Mouse (Mus musculus) lung, adult 2 months (tissue): Measurements from ENCODE around the gene Dnali1.
A peak's percentile ranks its signal among the peaks of the same experiment; 100 is the strongest.

Experiments
- CTCF ChIP-seq: fragments of 200-500 bp; IDR thresholded peaks from 2 replicates; pipeline ENCODE4 v1.5.1; 2011; ENCODE audit warnings: mild to moderate bottlenecking, low read length, control low read depth; ENCODE audit not compliant: insufficient read depth
- POLR2A ChIP-seq: fragments of 200-500 bp; IDR thresholded peaks from 2 replicates; pipeline ENCODE4 v1.6.1; 2011; ENCODE audit warnings: low read depth, mild to moderate bottlenecking, control low read depth, low read length, borderline replicate concordance; ENCODE audit errors: extremely low read depth

DNA sequence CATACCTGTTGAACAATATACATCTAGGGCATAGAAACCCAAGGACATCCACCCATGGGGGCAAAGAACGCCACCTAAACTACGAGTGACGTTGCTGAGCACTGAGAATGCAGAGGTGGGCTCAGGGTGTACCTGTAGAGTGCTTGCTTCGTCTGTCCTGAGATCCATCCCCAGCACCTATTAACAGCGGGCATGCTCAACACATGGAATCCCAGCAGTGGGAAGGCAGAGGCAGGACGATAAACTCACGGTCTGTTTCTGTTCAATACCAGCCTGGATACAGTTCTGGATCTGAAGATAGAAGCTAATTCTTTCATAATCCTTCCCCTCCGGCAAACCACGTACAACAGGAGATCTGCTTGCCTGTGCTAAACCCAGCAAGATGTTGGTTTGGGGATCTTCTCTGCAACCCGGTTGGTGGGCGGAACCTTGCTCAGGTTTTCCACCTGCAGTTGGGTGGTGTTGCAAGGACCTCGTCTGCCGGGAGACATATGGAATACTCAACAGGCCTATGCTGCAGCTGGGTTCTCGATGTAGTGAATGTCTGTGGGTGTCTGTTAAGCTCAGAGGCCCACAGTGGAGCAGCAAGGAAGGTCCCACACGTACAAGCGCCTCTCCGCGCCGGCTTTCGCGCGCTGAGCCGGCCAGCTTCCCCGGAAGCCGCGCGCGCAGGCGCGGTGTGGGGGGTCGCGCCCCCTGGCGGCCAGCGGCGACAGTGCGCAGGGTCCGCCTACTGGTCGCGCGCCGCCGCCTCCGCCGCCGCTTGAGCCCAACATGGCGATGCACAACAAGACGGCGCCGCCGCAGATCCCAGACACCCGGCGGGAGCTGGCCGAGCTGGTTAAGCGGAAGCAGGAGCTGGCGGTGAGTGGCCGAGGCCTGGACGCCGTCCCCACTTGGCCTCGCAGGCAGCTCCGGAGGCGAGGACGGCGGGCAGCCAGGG, 19.2 kb upstream of the Dnali1 start, which contains the start of gene Meaf6:
- TF ChIP-seq POLR2A (0 out of 2 replicates have a peak, but pooled peaks have one; percentile 60), CTCF (peak; percentile 35)
